Mouse (Mus musculus) kidney, postnatal 14 days (tissue): ENCODE results near the gene Olfr1371.
"Not testable (repeated sequence)": the region's sequence is repeated elsewhere in the genome, so short reads cannot be mapped to it uniquely, and the experiment has no call there.

Experiments
- DNase-seq: peaks from one replicate; pipeline ENCODE4 v3.0.0; 2022; ENCODE audit warnings: mixed read lengths

Olfr1371 gene

DNA sequence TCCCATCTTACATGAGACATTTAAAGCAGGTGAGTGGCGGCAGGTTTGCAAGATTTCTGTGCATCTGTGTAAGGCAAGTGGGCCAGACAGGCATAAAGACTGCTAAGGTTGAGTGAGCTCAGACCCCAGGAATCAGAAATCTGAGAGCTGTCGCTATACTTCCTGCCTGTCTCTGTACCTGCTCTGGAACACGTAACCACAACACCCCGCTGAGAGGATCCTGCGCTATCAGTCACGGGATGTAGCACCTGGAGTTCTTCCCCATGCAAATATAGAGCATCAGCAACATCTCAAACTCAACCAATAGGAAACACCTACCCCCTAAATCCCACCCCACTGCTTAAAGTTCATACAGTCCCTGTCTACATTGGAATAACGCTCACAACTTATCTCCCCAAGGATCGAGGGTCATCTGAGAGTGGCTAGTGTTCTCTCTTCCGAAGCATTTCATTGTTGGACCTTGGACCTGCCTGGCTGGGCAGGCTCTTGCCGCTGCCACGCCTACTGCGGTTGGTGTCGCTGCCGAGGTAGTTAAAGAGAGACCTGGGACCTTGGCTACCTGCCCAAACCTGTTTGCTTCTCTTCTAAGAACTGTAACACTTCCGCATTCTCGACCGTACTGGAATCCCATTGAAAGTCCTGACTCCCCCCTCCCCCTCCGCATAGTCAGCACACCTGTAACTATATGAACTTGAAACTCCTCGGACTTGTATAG lies 10.3 kb upstream of the Olfr1371 start:
- peak; percentile 96 for DNase-seq

DNA sequence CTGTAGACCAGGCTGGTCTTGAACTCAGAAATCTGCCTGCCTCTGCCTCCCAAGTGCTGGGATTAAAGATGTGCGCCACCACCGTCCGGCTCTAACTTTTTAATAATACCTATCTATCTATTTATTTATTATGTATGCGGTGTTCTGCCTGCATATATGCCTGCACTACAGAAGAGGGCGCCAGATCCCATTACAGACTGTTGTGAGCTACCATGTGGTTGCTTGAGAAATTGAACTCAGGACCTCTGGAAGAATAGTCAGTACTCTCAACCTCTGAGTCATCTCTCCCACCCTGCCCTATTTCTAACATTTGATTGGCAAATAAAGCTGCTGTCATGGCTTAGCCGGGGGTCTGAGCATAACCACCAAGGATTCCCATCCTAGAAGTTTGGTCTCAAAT lies 9.1 kb upstream of the Olfr1371 start:
- no peak for DNase-seq

DNA sequence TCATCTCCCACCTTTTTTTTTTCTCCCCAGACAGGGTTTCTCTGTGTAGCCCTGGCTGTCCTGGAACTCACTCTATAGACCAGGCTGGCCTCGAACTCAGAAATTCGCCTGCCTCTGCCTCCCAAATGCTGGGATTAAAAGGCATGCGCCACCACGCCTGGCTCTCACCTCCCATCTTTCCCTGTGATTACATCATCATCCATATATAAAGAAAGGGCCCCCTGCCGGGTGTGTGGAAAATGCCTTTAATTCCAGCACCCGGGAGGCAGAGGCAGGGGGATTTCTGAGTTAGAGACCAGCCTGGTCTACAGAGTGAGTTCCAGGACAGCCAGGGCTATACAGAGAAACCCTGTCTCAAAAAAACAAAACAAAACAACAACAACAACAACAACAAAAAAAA lies 8.1 kb upstream of the Olfr1371 start:
- DNase-seq: not testable (repeated sequence)

DNA sequence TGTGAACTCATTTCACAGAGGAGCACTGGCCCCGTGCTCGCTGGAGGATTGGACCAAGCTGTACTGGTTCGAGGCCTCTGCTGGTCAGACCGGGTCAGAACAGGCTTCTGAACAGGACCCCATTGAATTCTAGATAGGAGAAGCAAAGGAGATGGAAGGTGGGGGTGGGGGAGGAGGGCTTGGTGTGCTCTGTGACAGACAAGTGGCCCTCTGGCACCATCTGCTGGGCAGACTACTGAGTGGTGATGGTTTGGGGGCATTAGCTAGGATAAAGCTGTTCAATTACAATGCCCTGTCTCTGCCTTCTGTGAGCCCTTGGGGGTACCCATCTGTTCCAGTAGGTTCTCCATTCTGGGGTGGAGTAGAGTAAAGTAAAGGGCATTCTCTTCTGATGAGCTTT lies 6.5 kb upstream of the Olfr1371 start:
- DNase-seq: peak; percentile 79

GRCm38 (mm10) chr11:52196496-52197023 lies 17.2 kb downstream of the Olfr1371 start:
- DNase-seq: not testable (repeated sequence)

GRCm38 (mm10) chr11:52180651-52181050 lies 33.1 kb downstream of the Olfr1371 start:
- not testable (repeated sequence) for DNase-seq

- not testable (repeated sequence) for DNase-seq
These were observed 33.9 kb downstream of the Olfr1371 start for GRCm38 (mm10) chr11:52179897-52180296.

DNA sequence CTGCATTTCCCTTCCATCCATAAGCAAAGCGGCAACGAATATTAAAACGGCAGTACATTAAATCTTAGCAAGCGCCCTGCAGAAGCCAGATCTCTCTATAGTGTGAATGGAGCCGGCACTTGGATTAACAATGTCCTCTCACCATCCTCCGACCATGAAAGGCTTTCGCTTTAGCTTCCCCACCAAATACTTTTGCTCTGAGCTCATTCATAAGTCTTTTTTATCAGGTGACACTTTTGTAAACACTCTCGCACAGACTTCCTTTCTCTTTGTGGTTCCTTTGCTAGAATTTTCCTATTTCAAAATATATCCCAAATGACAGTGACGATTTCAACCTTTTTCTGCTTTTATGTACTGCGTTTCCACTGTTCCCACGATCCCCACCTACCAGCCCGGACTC lies 45.3 kb downstream of the Olfr1371 start:
- no peak for DNase-seq

DNA sequence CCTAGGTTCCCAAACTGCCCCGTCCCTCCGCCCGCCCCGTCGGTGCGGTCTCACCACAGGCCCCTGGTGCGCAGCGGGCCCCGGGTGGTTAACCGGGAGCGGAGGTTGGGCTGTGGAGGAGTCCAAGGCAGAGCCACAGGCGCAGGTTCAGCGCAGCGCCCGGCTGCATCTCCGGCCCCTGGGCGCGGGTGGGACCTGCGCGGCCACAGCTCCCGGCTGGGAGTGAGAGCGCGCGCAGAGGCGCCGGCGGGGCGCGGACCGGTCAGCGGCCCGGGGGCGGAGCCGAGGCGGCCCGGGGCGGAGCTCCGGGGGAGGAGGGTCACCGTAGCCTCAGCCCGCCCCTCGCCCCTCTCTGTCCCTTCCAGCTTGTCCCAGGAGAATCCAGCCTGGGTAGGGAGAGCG lies 45.9 kb downstream of the Olfr1371 start:
- peak; percentile 52 for DNase-seq

GRCm38 (mm10) chr11:52167126-52167525 lies 46.7 kb downstream of the Olfr1371 start:
- peak; percentile 44 for DNase-seq

GRCm38 (mm10) chr11:52163926-52164325 lies 49.9 kb downstream of the Olfr1371 start:
- peak; percentile 77 for DNase-seq
